In genomic region chr6:126118247-126118646, GRCm38 (mm10) we compare ENCODE assay signal across 22 mouse cellular contexts. TPM values are rescaled to one million over a fixed set of nuclear protein-coding genes. Genes with fewer than 3 reads are reported as not detected.
A peak's percentile ranks its signal among the peaks of the same experiment; 100 is the strongest.
DNase-seq lines count a peak whose midpoint lies in the region; ATAC-seq and TF ChIP-seq lines count a peak whose summit lies in the region.
"Had no signal": no experiment of that assay in that cellular context is flagged by ENCODE, and none has a peak within 500 bp of the region (broad histone marks: within the 10 kb centered on the region; RNA-seq: fewer than 3 reads in every experiment).

No protein-coding gene starts in this region.

- peak; percentile 58 for DNase-seq in kidney, adult 2 months
- DNase-seq in kidney, postnatal 4 days: no peak
- DNase-seq in kidney, postnatal 0 days (ENCODE audit: low spot score): peak; percentile 56
- no peak for DNase-seq in kidney, adult 11 months
- DNase-seq in lung, postnatal 36 days: peak; percentile 41
- DNase-seq in lung, postnatal 14 days: no peak
- no peak for DNase-seq in c-Kit-positive CD71-positive TER-119-positive erythroid progenitor cells, embryonic 14.5 days (ENCODE audit: low spot score)
- DNase-seq: adrenal gland, postnatal 10 days; cerebellum, adult 11-12 months; cerebellum, adult 9-10 months; cerebellum, postnatal 25 days; gastrocnemius, postnatal 10 days; heart, adult 2 months; heart, postnatal 14 days had no signal

- TF ChIP-seq CTCF in kidney, adult 2 months (conservative IDR thresholded peaks at IDR 0.05; ENCODE audit: insufficient read depth, insufficient read length, low read depth, low read length): no peak
- no peak for TF ChIP-seq CTCF in kidney, postnatal 0 days (IDR thresholded peaks at IDR 0.05; ENCODE audit: low read depth)

- H3K36me3 ChIP-seq in kidney, adult 2 months (ENCODE audit: control insufficient read depth, insufficient read depth, low read length): no peaks in the 10 kb centered on the region
- no peaks in the 10 kb centered on the region for H3K36me3 ChIP-seq in kidney, postnatal 0 days (ENCODE audit: insufficient read depth, low read length)
- no peaks in the 10 kb centered on the region for H3K36me3 ChIP-seq in intestine, embryonic 16.5 days (ENCODE audit: control insufficient read depth, insufficient read depth, low read length)
- H3K36me3 ChIP-seq: embryonic facial prominence, embryonic 15.5 days; heart, embryonic 15.5 days; hindbrain, embryonic 13.5 days had no signal

- no peaks in the 10 kb centered on the region for H3K27me3 ChIP-seq in kidney, adult 2 months (replicated peaks; ENCODE audit: control insufficient read depth, insufficient read depth, low read length)
- H3K27me3 ChIP-seq in kidney, postnatal 0 days (ENCODE audit: insufficient read depth, low read length): no peaks in the 10 kb centered on the region
- H3K27me3 ChIP-seq in intestine, embryonic 16.5 days (replicated peaks; ENCODE audit: control insufficient read depth, insufficient read depth, low read length): no peaks in the 10 kb centered on the region
- H3K27me3 ChIP-seq: embryonic facial prominence, embryonic 15.5 days; heart, embryonic 15.5 days; hindbrain, embryonic 13.5 days had no signal

- H3K9ac ChIP-seq in kidney, postnatal 0 days (ENCODE audit: low read depth, low read length): no peak overlapping the region
- H3K9ac ChIP-seq in intestine, embryonic 16.5 days (ENCODE audit: low read depth, low read length): no peak overlapping the region
- H3K9ac ChIP-seq: embryonic facial prominence, embryonic 15.5 days; heart, embryonic 15.5 days; hindbrain, embryonic 13.5 days had no signal

- peak; percentile 71 for ATAC-seq in kidney, postnatal 0 days (replicated peaks; ENCODE audit: low FRiP score, low read depth)
- ATAC-seq in intestine, embryonic 16.5 days: no peak
- ATAC-seq: forebrain, embryonic 16.5 days had no signal

- WGBS in kidney, adult 2 months: 37% methylated on average over 1 of the region's 1 CpGs
- 17% methylated on average over 1 of the region's 1 CpGs for WGBS in kidney, postnatal 0 days
- 35% methylated on average over 1 of the region's 1 CpGs for WGBS in intestine, embryonic 16.5 days

- H3K4me2 ChIP-seq in kidney, postnatal 0 days (ENCODE audit: low read length): no peak overlapping the region
- no peak overlapping the region for H3K4me2 ChIP-seq in intestine, embryonic 16.5 days (ENCODE audit: low read depth, low read length)
- H3K4me2 ChIP-seq: embryonic facial prominence, embryonic 15.5 days; heart, embryonic 11.5 days; heart, embryonic 15.5 days; hindbrain, embryonic 13.5 days had no signal

- H3K9me3 ChIP-seq in kidney, postnatal 0 days (replicated peaks; ENCODE audit: low read length): no peaks in the 10 kb centered on the region
- H3K9me3 ChIP-seq in intestine, embryonic 16.5 days (ENCODE audit: control insufficient read depth, low read length): no peaks in the 10 kb centered on the region
- H3K9me3 ChIP-seq: embryonic facial prominence, embryonic 15.5 days; heart, embryonic 15.5 days; hindbrain, embryonic 13.5 days had no signal

- no peak overlapping the region for H3K27ac ChIP-seq in kidney, adult 2 months (ENCODE audit: insufficient read depth, low read depth, low read length)
- H3K27ac ChIP-seq in kidney, postnatal 0 days: no peak overlapping the region
- no peak overlapping the region for H3K27ac ChIP-seq in intestine, embryonic 16.5 days (ENCODE audit: low read length)
- H3K27ac ChIP-seq: embryonic facial prominence, embryonic 15.5 days; heart, adult 2 months; heart, embryonic 15.5 days; hindbrain, embryonic 13.5 days had no signal

- no peaks in the 10 kb centered on the region for H3K4me1 ChIP-seq in kidney, adult 2 months (ENCODE audit: control insufficient read depth, insufficient read depth, low read length)
- H3K4me1 ChIP-seq in kidney, postnatal 0 days (replicated peaks; ENCODE audit: insufficient read depth, low read length): peaks cover 27% of the 10 kb centered on the region; the same call in 1 of the 2 replicates
- peaks cover 9% of the 10 kb centered on the region; the same call in 1 of the 2 replicates for H3K4me1 ChIP-seq in intestine, embryonic 16.5 days (ENCODE audit: control insufficient read depth, insufficient read depth, low read length)

- no peak overlapping the region for H3K4me3 ChIP-seq in kidney, adult 2 months (ENCODE audit: insufficient read depth, low read depth, low read length)
- H3K4me3 ChIP-seq in kidney, postnatal 0 days (replicated peaks; ENCODE audit: low read depth, low read length): no peak overlapping the region
- no peak overlapping the region for H3K4me3 ChIP-seq in intestine, embryonic 16.5 days (ENCODE audit: low read length)
- H3K4me3 ChIP-seq: embryonic facial prominence, embryonic 15.5 days; erythroblast, embryonic 14.5 days; heart, adult 2 months; heart, embryonic 15.5 days; hindbrain, embryonic 13.5 days had no signal

- TF ChIP-seq POLR2A in kidney, adult 2 months (IDR thresholded peaks at IDR 0.05; ENCODE audit: low read depth, low read length): no peak

RNA-seq across cellular contexts. Expression of gene Ntf3, which starts 48.5 kb away (rescaled TPM):
- polyA plus RNA-seq in kidney, adult 2 months (2012; rRNA removed): 3.4 and 4.1 TPM in 2 replicates
- polyA plus RNA-seq in kidney, postnatal 0 days (2015; fragmentation: Nextera tagmentation; extraction: Ambion mirVana): 14.6 TPM in 2 replicates
- polyA plus RNA-seq in intestine, embryonic 16.5 days (2015; fragmentation: Nextera tagmentation; extraction: Ambion mirVana): 5.7 and 6.7 TPM in 2 replicates
- polyA plus RNA-seq: C2C12; erythroblast, embryonic 14.5 days had no signal

Comparison
In these comparisons a context has a peak if more than half of its experiments do, and no peak if none do; other contexts are left out.
1. DNase-seq: peak in kidney, adult 2 months (single experiment), kidney, postnatal 0 days (single experiment) and lung, postnatal 36 days (single experiment); none in kidney, postnatal 4 days (0 of 2), kidney, adult 11 months (single experiment), lung, postnatal 14 days (single experiment) and c-Kit-positive CD71-positive TER-119-positive erythroid progenitor cells, embryonic 14.5 days (single experiment).